Mouse (Mus musculus) E14TG2a.4 (cell line): Measurements from ENCODE around the gene Fbxo11.

ENCODE experiments used
- H3K27me3 ChIP-seq: 2 replicates; pipeline ENCODE4 v1.6.1; 2014; ENCODE audit warnings: low read length, control low read depth; ENCODE audit not compliant: insufficient read depth
- H3K36me3 ChIP-seq: 2 replicates; pipeline ENCODE4 v1.6.1; 2014; ENCODE audit warnings: low read length, control low read depth; ENCODE audit not compliant: insufficient read depth
- H3K4me1 ChIP-seq: replicated peaks from 2 replicates; pipeline ENCODE4 v1.6.1; 2014; ENCODE audit warnings: low read depth, low read length, control low read depth
- H3K4me3 ChIP-seq: replicated peaks from 2 replicates; pipeline ENCODE4 v1.5.1; 2014; ENCODE audit warnings: mild to moderate bottlenecking, low read length
- H3K9me3 ChIP-seq: 2 replicates; pipeline ENCODE4 v1.6.1; 2014; ENCODE audit warnings: low read length, control low read depth
- CTCF ChIP-seq: conservative IDR thresholded peaks from 2 replicates; pipeline ENCODE4 v1.5.1; 2014; ENCODE audit warnings: low read length
- NANOG ChIP-seq: IDR thresholded peaks from 2 replicates; pipeline ENCODE4 v1.6.1; 2014; ENCODE audit warnings: borderline replicate concordance, low read length, mixed read lengths
- POU5F1 ChIP-seq: IDR thresholded peaks from 2 replicates; pipeline ENCODE4 v1.6.1; 2014; ENCODE audit warnings: low read length, borderline replicate concordance

The Fbxo11 gene

DNA sequence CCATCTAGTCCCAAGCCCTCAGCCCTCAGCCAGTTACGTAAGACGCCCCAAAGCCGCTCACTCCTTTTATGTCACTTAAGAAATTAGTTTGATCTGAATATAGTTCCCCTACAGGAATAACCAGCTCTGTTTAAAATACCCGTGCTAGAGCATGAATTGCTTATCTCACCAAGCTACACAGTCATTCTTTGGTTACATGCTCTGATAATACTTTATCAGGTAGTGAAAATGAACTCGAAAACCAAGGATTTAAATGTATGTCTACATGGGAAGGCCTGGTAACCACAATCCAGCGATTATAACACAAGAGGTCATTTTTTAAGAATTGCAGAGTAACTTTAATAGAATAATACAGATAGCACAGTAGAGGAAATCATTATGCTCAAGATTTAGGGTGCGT, 7.0 kb upstream of the Fbxo11 start:
- peaks cover 23% of the 10 kb centered on the region for H3K4me1 ChIP-seq

DNA sequence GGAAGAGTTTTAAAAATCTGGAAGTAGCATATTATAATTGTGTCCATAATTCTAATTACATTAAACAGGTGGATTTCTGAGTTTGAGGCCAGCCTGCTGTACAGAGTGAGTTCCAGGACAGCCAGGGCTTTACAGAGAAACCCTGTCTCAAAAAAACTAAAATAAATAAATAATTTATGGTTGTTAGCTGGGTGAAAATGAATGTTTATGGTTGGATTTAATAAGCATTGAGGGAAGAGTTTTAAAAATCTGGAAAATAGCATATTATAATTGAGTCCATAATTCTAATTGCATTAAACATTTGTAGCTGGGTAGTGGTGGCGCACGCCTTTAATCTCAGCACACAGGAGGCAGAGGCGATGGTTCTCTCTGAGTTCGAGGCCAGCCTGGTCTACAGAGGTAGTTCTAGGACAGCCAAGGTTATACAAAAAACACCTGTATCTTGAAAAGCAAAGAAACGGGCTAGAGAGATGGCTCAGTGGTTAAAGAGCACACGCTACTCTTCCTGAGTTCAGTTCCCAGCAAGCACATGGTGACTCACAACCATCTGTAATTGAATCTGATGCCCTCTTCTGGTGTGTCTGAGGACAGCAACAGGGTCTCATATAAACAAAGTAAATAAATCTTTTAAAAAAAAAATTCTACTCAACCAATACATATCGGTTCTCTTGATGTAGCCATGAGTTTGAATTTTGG, 3.1 kb upstream of the Fbxo11 start:
- Histone ChIP-seq H3K36me3 (peaks cover 9% of the 10 kb centered on the region; the same call in 1 of the 2 replicates), H3K4me1 (peaks cover 31% of the 10 kb centered on the region), H3K4me3 (peak overlapping the region; percentile 90), H3K27me3 (no peaks in the 10 kb centered on the region), H3K9me3 (no peaks in the 10 kb centered on the region)
- TF ChIP-seq CTCF = peak; percentile 15; the same call in 1 of the 2 replicates
- no peak for TF ChIP-seq POU5F1
- no peak for TF ChIP-seq NANOG

More for the DNA sequence above, 7.0 kb upstream of the Fbxo11 start:
- Histone ChIP-seq H3K27me3 (no peaks in the 10 kb centered on the region), H3K4me3 (no peak overlapping the region), H3K36me3 (peaks cover 19% of the 10 kb centered on the region), H3K9me3 (no peaks in the 10 kb centered on the region)
- TF ChIP-seq NANOG (no peak), POU5F1 (no peak), CTCF (no peak)

DNA sequence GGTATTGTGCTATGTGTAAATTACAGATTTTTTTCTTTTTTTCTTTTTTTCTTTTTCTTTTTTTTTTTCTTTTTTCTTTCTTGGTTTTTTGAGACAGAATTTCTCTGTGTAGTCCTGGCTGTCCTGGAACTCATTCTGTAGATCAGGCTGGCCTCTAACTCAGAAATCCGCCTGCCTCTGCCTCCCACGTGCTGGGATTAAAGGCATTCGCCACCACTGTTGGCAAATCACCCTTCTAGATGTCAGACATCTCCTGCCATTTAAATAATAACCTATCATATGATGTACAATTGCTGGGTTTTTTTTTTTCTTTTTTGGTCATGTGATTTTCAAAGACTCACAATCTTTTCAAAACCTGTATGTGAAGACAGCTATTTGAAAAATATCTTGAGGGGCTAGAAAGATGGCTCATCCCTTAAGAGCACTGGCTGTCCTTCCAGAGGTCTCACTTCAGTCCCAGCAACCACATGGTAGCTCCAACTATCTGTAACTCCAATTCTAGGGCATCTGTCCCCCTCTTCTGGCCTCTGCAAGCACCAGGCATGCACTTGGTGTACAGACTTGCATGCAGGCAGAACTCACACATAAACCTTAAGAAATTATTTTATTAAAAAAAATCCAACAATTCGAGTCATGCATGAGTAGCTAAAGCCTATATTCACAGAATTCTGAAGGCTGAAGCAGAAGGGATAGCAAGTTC, 2.3 kb upstream of the Fbxo11 start:
- Histone ChIP-seq H3K36me3 (peaks cover 9% of the 10 kb centered on the region; the same call in 1 of the 2 replicates), H3K9me3 (no peaks in the 10 kb centered on the region), H3K4me1 (peaks cover 34% of the 10 kb centered on the region), H3K4me3 (peak overlapping the region; percentile 90), H3K27me3 (no peaks in the 10 kb centered on the region)
- no peak for TF ChIP-seq CTCF
- no peak for TF ChIP-seq NANOG
- TF ChIP-seq POU5F1 = no peak

DNA sequence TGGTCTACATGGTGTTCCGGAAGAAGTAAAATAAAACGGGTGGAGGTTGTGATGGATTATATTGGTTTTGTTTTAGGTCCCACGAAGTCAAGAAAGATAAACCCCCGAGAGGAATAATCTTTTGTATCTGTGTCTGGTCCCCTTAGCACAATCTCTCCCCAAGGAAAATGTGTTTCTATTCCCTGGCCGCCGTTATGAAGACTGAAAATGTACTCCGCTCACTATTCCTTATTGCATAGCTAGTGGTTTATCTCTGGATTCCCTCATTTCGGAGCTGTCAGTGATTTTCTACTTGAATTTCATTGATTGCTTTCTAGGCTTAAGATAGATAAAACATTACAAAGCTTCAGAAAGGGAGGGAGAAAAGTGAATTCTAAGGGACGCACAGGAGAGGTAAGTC, 1.7 kb upstream of the Fbxo11 start:
- H3K27me3 ChIP-seq = no peaks in the 10 kb centered on the region
- H3K36me3 ChIP-seq = peaks cover 9% of the 10 kb centered on the region; the same call in 1 of the 2 replicates
- TF ChIP-seq POU5F1 = no peak
- no peak for TF ChIP-seq NANOG
- TF ChIP-seq CTCF = no peak
- H3K9me3 ChIP-seq = no peaks in the 10 kb centered on the region
- peaks cover 34% of the 10 kb centered on the region for H3K4me1 ChIP-seq
- H3K4me3 ChIP-seq = peak overlapping the region; percentile 90

DNA sequence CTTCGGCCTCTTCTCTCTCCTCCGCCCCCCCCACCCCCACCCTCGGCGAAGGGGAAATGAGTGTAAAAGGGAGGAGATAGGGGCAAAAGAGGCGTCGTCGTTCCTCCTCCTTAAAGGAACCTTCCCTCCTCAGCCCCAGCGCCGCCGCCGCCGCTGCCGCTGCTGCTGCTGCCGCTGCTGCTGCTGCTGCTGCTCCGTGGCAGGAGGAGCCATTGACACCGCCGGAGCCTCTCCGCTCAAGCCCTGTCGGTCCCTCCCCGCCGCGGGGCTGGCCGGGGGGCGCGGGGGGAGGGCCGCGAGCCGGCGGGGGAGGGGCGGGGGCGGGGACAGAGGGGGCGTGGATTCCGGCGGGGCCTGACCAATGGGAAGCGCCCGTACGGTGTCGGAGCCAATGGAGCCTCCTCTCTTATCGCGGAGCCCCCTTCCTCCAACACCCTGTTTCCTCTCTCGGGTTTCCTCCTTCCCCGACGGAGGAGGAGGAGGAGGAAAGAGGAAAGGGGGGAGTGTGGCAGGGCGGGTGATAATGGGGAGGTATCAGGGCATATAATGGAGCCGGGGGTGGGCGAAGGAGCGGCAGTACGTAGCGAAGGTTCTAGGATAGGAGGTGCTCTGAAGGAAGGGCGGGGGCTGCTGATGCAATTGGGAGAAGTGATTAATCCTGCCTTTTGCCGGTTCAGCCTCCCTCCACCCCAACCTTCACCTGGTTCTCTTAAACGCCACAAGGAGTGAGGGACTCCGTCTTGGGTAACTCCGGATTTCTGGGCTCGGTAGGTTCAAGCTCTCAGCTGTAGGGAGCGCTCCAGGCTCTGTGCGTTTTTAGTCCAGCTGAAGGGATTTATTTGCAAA, 933 bp upstream of the Fbxo11 start:
- peaks cover 34% of the 10 kb centered on the region for H3K4me1 ChIP-seq
- peaks cover 2% of the 10 kb centered on the region; the same call in 1 of the 2 replicates for H3K36me3 ChIP-seq
- TF ChIP-seq CTCF (no peak), NANOG (no peak), POU5F1 (no peak)
- H3K9me3 ChIP-seq = no peaks in the 10 kb centered on the region
- peak overlapping the region; percentile 90 for H3K4me3 ChIP-seq
- no peaks in the 10 kb centered on the region for H3K27me3 ChIP-seq

DNA sequence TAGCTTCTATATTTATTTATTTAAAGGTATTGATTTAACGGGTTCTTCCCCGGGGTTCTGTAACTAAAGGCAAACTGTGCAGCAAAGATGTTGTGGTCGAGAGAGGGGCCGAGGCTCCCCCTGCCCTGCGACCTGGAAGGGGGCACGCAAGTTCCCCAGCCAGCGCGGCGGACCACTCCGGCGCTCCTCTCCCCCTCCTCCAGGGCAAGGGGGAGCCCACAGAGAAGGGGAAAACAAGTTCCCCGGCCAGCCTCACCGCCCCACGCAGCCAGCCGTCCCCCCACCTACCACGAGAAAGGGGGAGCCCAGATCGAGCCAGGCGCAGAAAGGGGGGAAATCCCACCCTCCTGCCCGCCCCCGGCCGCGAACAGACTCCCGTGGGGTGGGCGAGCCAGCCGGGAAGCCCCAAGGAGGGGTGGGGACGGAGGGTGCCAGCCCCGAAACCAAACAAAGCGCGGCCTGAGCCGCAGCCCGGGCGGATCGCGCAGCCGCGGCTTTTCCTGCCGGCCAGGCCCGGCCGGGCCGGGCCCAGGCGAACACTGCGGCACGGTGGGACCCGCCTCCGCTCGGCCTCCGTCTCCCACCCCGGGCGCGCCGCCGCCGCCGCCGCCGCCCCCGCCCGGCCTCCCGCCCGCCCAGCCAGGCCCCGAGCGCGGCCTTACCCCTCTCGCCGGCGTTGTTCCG, 602 bp downstream of the Fbxo11 start:
- Histone ChIP-seq H3K4me1 (peaks cover 35% of the 10 kb centered on the region), H3K27me3 (no peaks in the 10 kb centered on the region), H3K4me3 (peak overlapping the region; percentile 90), H3K9me3 (no peaks in the 10 kb centered on the region), H3K36me3 (no peaks in the 10 kb centered on the region)
- TF ChIP-seq CTCF (no peak), POU5F1 (no peak), NANOG (no peak)

DNA sequence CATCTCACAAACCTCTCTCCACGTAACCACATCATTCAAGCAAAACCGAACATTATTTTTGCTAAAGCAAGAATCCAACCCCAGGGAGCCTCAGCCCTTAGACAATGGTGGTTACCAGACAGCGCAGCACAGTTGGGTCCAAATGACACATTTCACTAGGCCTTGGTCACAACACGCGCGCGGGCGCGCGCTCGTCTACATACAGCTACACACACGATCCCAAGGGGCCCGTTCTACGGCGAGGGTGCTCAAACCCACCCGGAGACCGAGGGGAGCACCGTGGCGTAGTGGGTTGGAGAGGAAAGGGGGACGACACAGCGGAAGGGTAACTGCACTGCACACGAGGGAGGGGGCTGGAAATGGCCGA, 1.1 kb downstream of the Fbxo11 start:
- Histone ChIP-seq H3K36me3 (no peaks in the 10 kb centered on the region), H3K4me3 (peak overlapping the region; percentile 90), H3K9me3 (no peaks in the 10 kb centered on the region), H3K27me3 (no peaks in the 10 kb centered on the region), H3K4me1 (peaks cover 39% of the 10 kb centered on the region)
- TF ChIP-seq POU5F1 = no peak
